Mouse (Mus musculus) spleen, adult 2 months (tissue): ENCODE results near the gene Brinp2.

Source experiments
- CTCF ChIP-seq: fragments of 200-500 bp; IDR thresholded peaks from 2 replicates; pipeline ENCODE4 v1.5.1; 2011; ENCODE audit warnings: mild to moderate bottlenecking, inconsistent platforms; ENCODE audit not compliant: insufficient read depth, insufficient read length, insufficient replicate concordance; ENCODE audit errors: extremely low read depth
- POLR2A ChIP-seq: fragments of 200-500 bp; IDR thresholded peaks from 2 replicates; pipeline ENCODE4 v1.6.1; 2011; ENCODE audit warnings: low read depth, low read length, inconsistent platforms

DNA sequence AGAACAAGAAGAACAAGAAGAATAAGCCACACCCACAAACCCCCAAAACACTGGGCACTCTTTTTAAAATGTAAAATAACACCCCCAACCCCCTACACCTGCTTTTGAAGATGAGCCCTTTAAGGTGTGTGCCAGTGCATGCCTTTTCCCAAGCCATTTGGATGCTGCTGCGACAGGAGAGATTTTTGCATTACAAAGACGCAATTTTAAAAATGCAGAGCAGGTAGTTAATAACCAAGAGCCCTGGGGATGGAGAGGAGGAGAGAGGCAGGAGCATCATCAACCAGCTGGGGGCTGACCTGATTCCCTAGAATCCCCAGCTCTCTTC is 5.8 kb upstream of the Brinp2 start, which contains the start of gene Astn1:
- TF ChIP-seq CTCF (no peak), POLR2A (no peak)
